Mouse (Mus musculus): ENCODE results near the gene Tet3. TPM values are rescaled to one million over a fixed set of nuclear protein-coding genes. Genes with fewer than 3 reads are reported as not detected.

Gene Tet3
- polyA plus RNA-seq, 1 experiment from 2014 or later: 7.9 TPM

GRCm38 (mm10) chr6:83327591-83328190 lies 131.2 kb downstream of the Tet3 start:
- H3K36me3 ChIP-seq (replicated peaks; ENCODE audit: insufficient read depth, low read length): peaks cover 42% of the 10 kb centered on the region
- no peaks in the 10 kb centered on the region for H3K9me3 ChIP-seq (ENCODE audit: low read length)
- peak overlapping the region; percentile 96 for H3K4me2 ChIP-seq (ENCODE audit: low read depth, low read length)
- H3K4me1 ChIP-seq (ENCODE audit: insufficient read depth): peaks cover 14% of the 10 kb centered on the region
- 83% methylated on average over 3 of the region's 3 CpGs for WGBS (ENCODE audit: insufficient replicate concordance)
- H3K27ac ChIP-seq (ENCODE audit: low read depth): no peak overlapping the region
- H3K27me3 ChIP-seq (ENCODE audit: insufficient read depth, low read length): no peaks in the 10 kb centered on the region
- DNase-seq (no peak), ATAC-seq (no peak)
- peak overlapping the region; percentile 84 for H3K4me3 ChIP-seq (ENCODE audit: low read depth, low read length)
- TF ChIP-seq CTCF (IDR thresholded peaks at IDR 0.05; ENCODE audit: low read depth) (peak; percentile 41), EP300 (IDR thresholded peaks at IDR 0.05; ENCODE audit: low read depth) (no peak)
- no peak overlapping the region for H3K9ac ChIP-seq (replicated peaks)

- peaks cover 34% of the 10 kb centered on the region for H3K36me3 ChIP-seq (replicated peaks; ENCODE audit: insufficient read depth, low read length)
- WGBS (ENCODE audit: insufficient replicate concordance): 34% methylated on average over 6 of the region's 6 CpGs
- peak overlapping the region; percentile 96 for H3K4me2 ChIP-seq (ENCODE audit: low read depth, low read length)
- no peak for ATAC-seq
- H3K9ac ChIP-seq (replicated peaks): peak overlapping the region; percentile 89
- peaks cover 14% of the 10 kb centered on the region for H3K4me1 ChIP-seq (ENCODE audit: insufficient read depth)
- no peaks in the 10 kb centered on the region for H3K27me3 ChIP-seq (ENCODE audit: insufficient read depth, low read length)
- TF ChIP-seq EP300 (IDR thresholded peaks at IDR 0.05; ENCODE audit: low read depth) (no peak), CTCF (IDR thresholded peaks at IDR 0.05; ENCODE audit: low read depth) (no peak)
- H3K27ac ChIP-seq (ENCODE audit: low read depth): peak overlapping the region; percentile 97
- no peaks in the 10 kb centered on the region for H3K9me3 ChIP-seq (ENCODE audit: low read length)
- no peak for DNase-seq
- H3K4me3 ChIP-seq (ENCODE audit: low read depth, low read length): peak overlapping the region; percentile 84
Measured at GRCm38 (mm10) chr6:83326761-83327160, 132.1 kb downstream of the Tet3 start.

- Histone ChIP-seq H3K9ac (replicated peaks) (peak overlapping the region; percentile 89), H3K4me1 (ENCODE audit: insufficient read depth) (peaks cover 14% of the 10 kb centered on the region), H3K36me3 (replicated peaks; ENCODE audit: insufficient read depth, low read length) (peaks cover 30% of the 10 kb centered on the region), H3K4me2 (ENCODE audit: low read depth, low read length) (peak overlapping the region; percentile 96), H3K4me3 (ENCODE audit: low read depth, low read length) (peak overlapping the region; percentile 84), H3K27me3 (ENCODE audit: insufficient read depth, low read length) (no peaks in the 10 kb centered on the region), H3K9me3 (ENCODE audit: low read length) (no peaks in the 10 kb centered on the region), H3K27ac (ENCODE audit: low read depth) (peak overlapping the region; percentile 97)
- TF ChIP-seq CTCF (IDR thresholded peaks at IDR 0.05; ENCODE audit: low read depth) (no peak), EP300 (IDR thresholded peaks at IDR 0.05; ENCODE audit: low read depth) (no peak)
- peak; percentile 5 for ATAC-seq
- no peak for DNase-seq
- WGBS (ENCODE audit: insufficient replicate concordance): 4% methylated on average over 6 of the region's 6 CpGs
Measured at GRCm38 (mm10) chr6:83326394-83326736, 132.5 kb downstream of the Tet3 start.

DNA sequence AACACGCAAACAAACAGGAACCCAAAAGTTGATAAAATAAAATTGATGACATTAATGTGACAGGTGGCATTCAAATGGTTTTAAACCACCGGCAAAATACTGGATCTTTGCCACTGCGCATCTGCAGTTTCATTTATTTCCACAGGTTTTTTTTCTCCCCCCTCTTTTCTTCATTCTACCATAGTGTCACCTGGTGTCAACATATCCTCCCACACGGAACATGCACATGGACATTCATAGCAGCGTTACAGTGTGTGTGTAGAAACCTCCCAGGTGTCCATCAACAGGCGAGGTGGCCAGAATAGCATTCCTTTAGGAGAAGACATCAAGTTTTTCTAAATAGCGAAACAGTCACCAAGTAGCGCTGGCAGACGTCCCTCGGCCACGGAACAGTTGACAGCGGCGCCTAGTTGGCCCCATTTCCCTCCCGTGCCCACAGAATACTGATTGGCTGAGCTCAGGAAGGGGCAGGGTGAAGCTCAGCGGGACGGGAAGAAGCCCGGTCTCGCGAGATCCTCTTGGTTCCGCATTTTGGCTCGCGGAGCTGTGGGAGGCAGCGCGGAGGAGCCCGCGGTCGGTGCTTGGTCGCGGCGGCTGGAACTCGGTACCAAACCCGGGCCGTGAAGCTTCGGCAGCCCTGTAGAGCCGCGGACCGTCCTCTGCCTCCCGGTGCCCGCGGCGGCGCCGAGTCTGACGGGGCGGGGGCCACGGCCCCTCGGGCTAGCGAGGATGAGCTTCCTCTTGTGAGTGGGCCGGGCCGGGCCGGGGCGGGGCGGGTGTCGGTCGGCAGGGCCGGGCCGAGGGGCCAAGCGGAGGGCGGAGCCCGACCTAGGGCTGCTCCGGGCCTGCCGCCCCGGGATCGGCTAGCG lies 133.1 kb downstream of the Tet3 start, which contains the start of the genes Mthfd2 and Mob1a:
Gene Mthfd2 (minus strand): TSS at position 384 of the 869 bp plus-strand sequence.
Gene Mob1a (plus strand): TSS at position 492 of the 869 bp plus-strand sequence.
- peak within 1 kb of the TSS; percentile 84 for H3K4me3 ChIP-seq (ENCODE audit: low read depth, low read length)
- ATAC-seq (peak; percentile 98), DNase-seq (peak; percentile 95)
- H3K27me3 ChIP-seq (ENCODE audit: insufficient read depth, low read length): no peaks in the 10 kb centered on the region
- no peaks in the 10 kb centered on the region for H3K9me3 ChIP-seq (ENCODE audit: low read length)
- WGBS (ENCODE audit: insufficient replicate concordance): under 1% methylated on average over 60 of the region's 65 CpGs
- peaks cover 14% of the 10 kb centered on the region for H3K4me1 ChIP-seq (ENCODE audit: insufficient read depth)
- peaks cover 24% of the 10 kb centered on the region for H3K36me3 ChIP-seq (replicated peaks; ENCODE audit: insufficient read depth, low read length)
- TF ChIP-seq CTCF (IDR thresholded peaks at IDR 0.05; ENCODE audit: low read depth): no peak
- peak; percentile 84 for TF ChIP-seq EP300 (IDR thresholded peaks at IDR 0.05; ENCODE audit: low read depth)
- peak within 1 kb of the TSS; percentile 97 for H3K27ac ChIP-seq (ENCODE audit: low read depth)
- H3K4me2 ChIP-seq (ENCODE audit: low read depth, low read length): peak within 1 kb of the TSS; percentile 96
- peak within 1 kb of the TSS; percentile 89 for H3K9ac ChIP-seq (replicated peaks)

DNA sequence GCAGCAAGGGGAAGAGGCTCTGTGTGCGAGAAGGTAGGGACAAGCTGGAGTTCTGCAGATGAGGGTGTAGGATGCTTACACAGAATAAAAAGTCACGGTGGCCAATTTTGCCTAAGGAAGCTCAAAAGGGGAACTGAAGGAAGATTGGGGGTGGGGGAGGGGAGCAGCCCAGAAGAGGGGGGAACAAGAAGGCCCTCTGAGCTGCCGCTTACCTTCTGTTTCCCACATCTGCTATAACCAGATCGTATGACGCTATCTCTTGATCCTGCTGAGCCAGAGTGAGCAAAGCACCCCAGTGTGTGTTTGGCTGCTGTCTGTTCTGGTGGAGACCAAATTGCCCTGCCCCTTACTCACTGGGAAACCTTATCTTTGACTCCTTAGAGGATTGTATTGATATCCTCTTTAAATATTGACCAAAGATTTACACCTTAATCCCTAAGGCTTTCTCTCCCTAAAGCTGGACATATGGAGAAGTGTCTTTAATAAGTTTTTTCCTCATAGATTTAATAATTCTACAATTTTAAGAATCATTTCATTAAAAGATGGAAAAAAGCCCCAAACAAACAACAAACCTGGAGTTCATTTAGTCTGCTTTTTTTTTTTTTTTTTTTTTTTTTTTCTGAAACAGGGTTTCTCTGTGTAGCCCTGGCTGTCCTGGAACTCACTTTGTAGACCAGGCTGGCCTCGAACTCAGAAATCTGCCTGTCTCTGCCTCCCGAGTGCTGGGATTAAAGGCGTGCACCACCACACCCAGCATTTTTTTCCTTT lies 135.0 kb downstream of the Tet3 start:
- ATAC-seq: no peak
- H3K9ac ChIP-seq (replicated peaks): no peak overlapping the region
- H3K9me3 ChIP-seq (ENCODE audit: low read length): no peaks in the 10 kb centered on the region
- no peaks in the 10 kb centered on the region for H3K27me3 ChIP-seq (ENCODE audit: insufficient read depth, low read length)
- DNase-seq: peak; percentile 38
- peak overlapping the region; percentile 42 for H3K4me2 ChIP-seq (ENCODE audit: low read depth, low read length)
- H3K27ac ChIP-seq (ENCODE audit: low read depth): peak overlapping the region; percentile 57
- peaks cover 5% of the 10 kb centered on the region for H3K36me3 ChIP-seq (replicated peaks; ENCODE audit: insufficient read depth, low read length)
- H3K4me3 ChIP-seq (ENCODE audit: low read depth, low read length): no peak overlapping the region
- TF ChIP-seq EP300 (IDR thresholded peaks at IDR 0.05; ENCODE audit: low read depth) (no peak), CTCF (IDR thresholded peaks at IDR 0.05; ENCODE audit: low read depth) (no peak)
- 59% methylated on average over 8 of the region's 8 CpGs for WGBS (ENCODE audit: insufficient replicate concordance)
- peaks cover 14% of the 10 kb centered on the region for H3K4me1 ChIP-seq (ENCODE audit: insufficient read depth)

DNA sequence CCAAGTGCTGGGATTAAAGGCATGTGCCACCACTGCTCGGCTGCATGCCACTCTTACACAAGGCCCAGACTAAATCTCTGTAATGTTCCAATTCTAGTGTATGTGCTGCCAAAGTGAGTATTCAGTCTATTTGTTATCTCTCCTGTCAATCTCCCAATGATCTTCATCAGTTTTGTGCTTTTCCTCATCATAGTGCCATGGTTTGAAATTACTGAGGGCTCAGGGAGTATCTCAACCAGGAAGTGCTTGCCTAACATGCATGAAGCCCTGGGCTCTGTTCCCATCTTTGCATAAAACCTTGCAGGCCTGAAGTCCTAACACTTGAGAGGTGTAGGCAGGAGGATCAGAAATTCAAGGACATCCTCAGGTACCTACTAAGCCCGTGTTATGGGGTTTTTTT lies 136.1 kb downstream of the Tet3 start:
- H3K4me3 ChIP-seq (ENCODE audit: low read depth, low read length): no peak overlapping the region
- H3K9ac ChIP-seq (replicated peaks): no peak overlapping the region
- H3K9me3 ChIP-seq (ENCODE audit: low read length): no peaks in the 10 kb centered on the region
- no peak for ATAC-seq
- no peak overlapping the region for H3K27ac ChIP-seq (ENCODE audit: low read depth)
- peaks cover 14% of the 10 kb centered on the region for H3K4me1 ChIP-seq (ENCODE audit: insufficient read depth)
- H3K36me3 ChIP-seq (replicated peaks; ENCODE audit: insufficient read depth, low read length): no peaks in the 10 kb centered on the region
- H3K4me2 ChIP-seq (ENCODE audit: low read depth, low read length): no peak overlapping the region
- H3K27me3 ChIP-seq (ENCODE audit: insufficient read depth, low read length): no peaks in the 10 kb centered on the region
- DNase-seq: no peak
- WGBS (ENCODE audit: insufficient replicate concordance): 77% methylated on average over 2 of the region's 2 CpGs
- TF ChIP-seq CTCF (IDR thresholded peaks at IDR 0.05; ENCODE audit: low read depth) (no peak), EP300 (IDR thresholded peaks at IDR 0.05; ENCODE audit: low read depth) (no peak)

All from liver, postnatal 0 days (tissue).